Mouse (Mus musculus): Measurements from ENCODE around the gene Efcab2. TPM values are rescaled to one million over a fixed set of nuclear protein-coding genes. Genes with fewer than 3 reads are reported as not detected.

Gene Efcab2
- total and polyA plus RNA-seq, 2 experiments from 2014 or later: 2.5 to 12.7 TPM

- Histone ChIP-seq H3K4me3 (ENCODE audit: low read length) (no peak overlapping the region), H3K4me2 (ENCODE audit: low read depth, low read length) (no peak overlapping the region), H3K4me1 (ENCODE audit: insufficient read depth, low read length) (no peaks in the 10 kb centered on the region), H3K36me3 (ENCODE audit: insufficient read depth, low read length) (no peaks in the 10 kb centered on the region), H3K27ac (no peak overlapping the region), H3K9me3 (ENCODE audit: low read length) (no peaks in the 10 kb centered on the region), H3K9ac (replicated peaks; ENCODE audit: low read length) (no peak overlapping the region), H3K27me3 (ENCODE audit: insufficient read depth, low read length) (no peaks in the 10 kb centered on the region)
- no peak for DNase-seq (ENCODE audit: low spot score)
- WGBS: 87% methylated on average over 2 of the region's 2 CpGs
- ATAC-seq: no peak
- TF ChIP-seq CTCF (IDR thresholded peaks at IDR 0.05; ENCODE audit: low read depth): no peak
These were observed 110.0 kb downstream of the Efcab2 start for GRCm38 (mm10) chr1:178515839-178516238.

- no peak for TF ChIP-seq CTCF (IDR thresholded peaks at IDR 0.05; ENCODE audit: low read depth)
- Histone ChIP-seq H3K4me1 (ENCODE audit: insufficient read depth, low read length) (no peaks in the 10 kb centered on the region), H3K27ac (no peak overlapping the region), H3K9me3 (ENCODE audit: low read length) (no peaks in the 10 kb centered on the region), H3K36me3 (ENCODE audit: insufficient read depth, low read length) (no peaks in the 10 kb centered on the region), H3K4me3 (ENCODE audit: low read length) (no peak overlapping the region), H3K9ac (replicated peaks; ENCODE audit: low read length) (no peak overlapping the region), H3K27me3 (ENCODE audit: insufficient read depth, low read length) (no peaks in the 10 kb centered on the region), H3K4me2 (ENCODE audit: low read depth, low read length) (no peak overlapping the region)
- DNase-seq (ENCODE audit: low spot score) (peak; percentile 53), ATAC-seq (peak; percentile 71)
- 26% methylated on average over 5 of the region's 5 CpGs for WGBS
These were observed 116.5 kb downstream of the Efcab2 start for GRCm38 (mm10) chr1:178522389-178522788.

- no peak overlapping the region for H3K4me3 ChIP-seq (ENCODE audit: low read length)
- H3K36me3 ChIP-seq (ENCODE audit: insufficient read depth, low read length): no peaks in the 10 kb centered on the region
- H3K27ac ChIP-seq: no peak overlapping the region
- DNase-seq (ENCODE audit: low spot score) (no peak), ATAC-seq (no peak)
- no peak overlapping the region for H3K4me2 ChIP-seq (ENCODE audit: low read depth, low read length)
- no peak for TF ChIP-seq CTCF (IDR thresholded peaks at IDR 0.05; ENCODE audit: low read depth)
- 58% methylated on average over 5 of the region's 5 CpGs for WGBS
- H3K9me3 ChIP-seq (ENCODE audit: low read length): no peaks in the 10 kb centered on the region
- no peaks in the 10 kb centered on the region for H3K27me3 ChIP-seq (ENCODE audit: insufficient read depth, low read length)
- H3K9ac ChIP-seq (replicated peaks; ENCODE audit: low read length): no peak overlapping the region
- no peaks in the 10 kb centered on the region for H3K4me1 ChIP-seq (ENCODE audit: insufficient read depth, low read length)
These were observed 117.3 kb downstream of the Efcab2 start for GRCm38 (mm10) chr1:178523152-178523551.

GRCm38 (mm10) chr1:178527185-178527546, 121.3 kb downstream of the Efcab2 start:
- peak; percentile 96 for DNase-seq (ENCODE audit: low spot score)
- H3K36me3 ChIP-seq (ENCODE audit: insufficient read depth, low read length): no peaks in the 10 kb centered on the region
- peak; percentile 78 for TF ChIP-seq CTCF (IDR thresholded peaks at IDR 0.05; ENCODE audit: low read depth)
- H3K27ac ChIP-seq: peak overlapping the region; percentile 90
- WGBS: 0% methylated on average over 21 of the region's 21 CpGs
- H3K4me3 ChIP-seq (ENCODE audit: low read length): peak overlapping the region; percentile 70
- peak; percentile 39; the same call in 1 of the 2 replicates for ATAC-seq
- H3K27me3 ChIP-seq (ENCODE audit: insufficient read depth, low read length): 0 out of 2 replicates have a peak, but pooled peaks cover 3% of the 10 kb centered on the region
- H3K4me2 ChIP-seq (ENCODE audit: low read depth, low read length): peak overlapping the region; percentile 100
- peaks cover 4% of the 10 kb centered on the region; the same call in 1 of the 2 replicates for H3K4me1 ChIP-seq (ENCODE audit: insufficient read depth, low read length)
- no peaks in the 10 kb centered on the region for H3K9me3 ChIP-seq (ENCODE audit: low read length)
- peak overlapping the region; percentile 71; the same call in 1 of the 2 replicates for H3K9ac ChIP-seq (replicated peaks; ENCODE audit: low read length)

- no peaks in the 10 kb centered on the region for H3K9me3 ChIP-seq (ENCODE audit: low read length)
- no peaks in the 10 kb centered on the region for H3K36me3 ChIP-seq (ENCODE audit: insufficient read depth, low read length)
- TF ChIP-seq CTCF (IDR thresholded peaks at IDR 0.05; ENCODE audit: low read depth): peak; percentile 16; the same call in 1 of the 2 replicates
- peaks cover 4% of the 10 kb centered on the region; the same call in 1 of the 2 replicates for H3K4me1 ChIP-seq (ENCODE audit: insufficient read depth, low read length)
- H3K4me3 ChIP-seq (ENCODE audit: low read length): peak overlapping the region; percentile 70
- peak; percentile 61 for DNase-seq (ENCODE audit: low spot score)
- peak overlapping the region; percentile 90 for H3K27ac ChIP-seq
- under 1% methylated on average over 59 of the region's 59 CpGs for WGBS
- H3K4me2 ChIP-seq (ENCODE audit: low read depth, low read length): peak overlapping the region; percentile 100
- peak; percentile 39 for ATAC-seq
- H3K27me3 ChIP-seq (ENCODE audit: insufficient read depth, low read length): 0 out of 2 replicates have a peak, but pooled peaks cover 3% of the 10 kb centered on the region
- H3K9ac ChIP-seq (replicated peaks; ENCODE audit: low read length): peak overlapping the region; percentile 71
These were observed 121.9 kb downstream of the Efcab2 start for GRCm38 (mm10) chr1:178527547-178528361.

- DNase-seq (ENCODE audit: low spot score) (peak; percentile 74), ATAC-seq (peak; percentile 64)
- no peaks in the 10 kb centered on the region for H3K9me3 ChIP-seq (ENCODE audit: low read length)
- peak within 1 kb of the TSS; percentile 90 for H3K27ac ChIP-seq
- H3K27me3 ChIP-seq (ENCODE audit: insufficient read depth, low read length): 0 out of 2 replicates have a peak, but pooled peaks cover 3% of the 10 kb centered on the region
- H3K4me3 ChIP-seq (ENCODE audit: low read length): peak within 1 kb of the TSS; percentile 70
- 2% methylated on average over 92 of the region's 92 CpGs for WGBS
- H3K4me1 ChIP-seq (ENCODE audit: insufficient read depth, low read length): peaks cover 4% of the 10 kb centered on the region; the same call in 1 of the 2 replicates
- peak within 1 kb of the TSS; percentile 100 for H3K4me2 ChIP-seq (ENCODE audit: low read depth, low read length)
- H3K36me3 ChIP-seq (ENCODE audit: insufficient read depth, low read length): no peaks in the 10 kb centered on the region
- no peak for TF ChIP-seq CTCF (IDR thresholded peaks at IDR 0.05; ENCODE audit: low read depth)
- peak within 1 kb of the TSS; percentile 71 for H3K9ac ChIP-seq (replicated peaks; ENCODE audit: low read length)
These were observed 122.8 kb downstream of the Efcab2 start, which contains the start of gene Kif26b for GRCm38 (mm10) chr1:178528431-178529351. Gene Kif26b (plus strand): TSS chr1:178529125.

All from hindbrain, postnatal 0 days (tissue).